In genomic region chr11:121378644-121379043, GRCm38 (mm10) we compare ENCODE assay signal across 29 mouse cellular contexts. TPM values are rescaled to one million over a fixed set of nuclear protein-coding genes. Genes with fewer than 3 reads are reported as not detected.
DNase-seq lines count a peak whose midpoint lies in the region; ATAC-seq and TF ChIP-seq lines count a peak whose summit lies in the region.
"Had no signal": no experiment of that assay in that cellular context is flagged by ENCODE, and none has a peak within 500 bp of the region (broad histone marks: within the 10 kb centered on the region; RNA-seq: fewer than 3 reads in every experiment).

No protein-coding gene starts in this region.

- H3K9ac ChIP-seq in hindbrain, postnatal 0 days (replicated peaks; ENCODE audit: low read length) = no peak overlapping the region
- no peak overlapping the region for H3K9ac ChIP-seq in hindbrain, embryonic 16.5 days (ENCODE audit: low read depth, low read length)
- no peak overlapping the region for H3K9ac ChIP-seq in liver, postnatal 0 days (replicated peaks)
- H3K9ac ChIP-seq: heart, embryonic 13.5 days; hindbrain, embryonic 14.5 days; limb, embryonic 12.5 days; liver, embryonic 12.5 days; neural tube, embryonic 12.5 days had no signal

- no peak overlapping the region for H3K4me2 ChIP-seq in hindbrain, postnatal 0 days (ENCODE audit: low read depth, low read length)
- H3K4me2 ChIP-seq in hindbrain, embryonic 16.5 days (ENCODE audit: low read length) = no peak overlapping the region
- H3K4me2 ChIP-seq in liver, postnatal 0 days (ENCODE audit: low read depth, low read length) = no peak overlapping the region
- H3K4me2 ChIP-seq: heart, embryonic 13.5 days; hindbrain, embryonic 14.5 days; limb, embryonic 12.5 days; liver, embryonic 12.5 days; neural tube, embryonic 12.5 days had no signal

- POLR2A ChIA-PET in Patski (lab: Charles Lee) = no interaction called here

- in situ Hi-C loops in Patski (cut with MboI; ENCODE audit: low pct_unique_long_range_greater_than_20kb) = no loop called here

- intact Hi-C loops in gastrocnemius, postnatal 14 days (cut with DNase I; ENCODE audit: low total_unique reads) = no loop called here

- no peak overlapping the region for H3K4me3 ChIP-seq in hindbrain, postnatal 0 days (ENCODE audit: low read length)
- H3K4me3 ChIP-seq in hindbrain, embryonic 16.5 days (ENCODE audit: low read length) = no peak overlapping the region
- no peak overlapping the region for H3K4me3 ChIP-seq in liver, postnatal 0 days (ENCODE audit: low read depth, low read length)
- H3K4me3 ChIP-seq: heart, embryonic 13.5 days; limb, embryonic 12.5 days; liver, embryonic 12.5 days; myocyte; neural tube, embryonic 12.5 days had no signal

- no peak for TF ChIP-seq EP300 in liver, postnatal 0 days (IDR thresholded peaks at IDR 0.05; ENCODE audit: low read depth)

- no peaks in the 10 kb centered on the region for H3K9me3 ChIP-seq in hindbrain, postnatal 0 days (ENCODE audit: low read length)
- no peaks in the 10 kb centered on the region for H3K9me3 ChIP-seq in hindbrain, embryonic 16.5 days (ENCODE audit: control insufficient read depth, low read length)
- H3K9me3 ChIP-seq in liver, postnatal 0 days (ENCODE audit: low read length) = no peaks in the 10 kb centered on the region
- H3K9me3 ChIP-seq: heart, embryonic 13.5 days; limb, embryonic 12.5 days; neural tube, embryonic 12.5 days had no signal

- no peak for DNase-seq in hindbrain, postnatal 0 days (ENCODE audit: low spot score)
- DNase-seq in liver, postnatal 0 days = no peak
- no peak for DNase-seq in liver
- DNase-seq in Patski (ENCODE audit: low read depth, low spot score) = no peak
- DNase-seq in gastrocnemius, postnatal 14 days = no peak
- no peak for DNase-seq in urinary bladder, postnatal 4 days (ENCODE audit: low spot score in 2 of 2)
- DNase-seq: adrenal gland, postnatal 10 days; cerebellum, adult 11 months; cerebellum, adult 9-10 months; cerebellum, postnatal 36 days; heart, postnatal 10 days; kidney, adult 18-20 months; kidney, postnatal 4 days; lung, adult 2 months; lung, postnatal 10 days; right cerebral cortex, adult 18-20 months; spleen, adult 18-20 months; thymus, adult 18-20 months; thymus, postnatal 36 days had no signal

- H3K27me3 ChIP-seq in hindbrain, postnatal 0 days (ENCODE audit: insufficient read depth, low read length) = no peaks in the 10 kb centered on the region
- no peaks in the 10 kb centered on the region for H3K27me3 ChIP-seq in hindbrain, embryonic 16.5 days (replicated peaks; ENCODE audit: control insufficient read depth, insufficient read depth, low read length)
- H3K27me3 ChIP-seq in liver, postnatal 0 days (ENCODE audit: insufficient read depth, low read length) = no peaks in the 10 kb centered on the region
- H3K27me3 ChIP-seq in Patski = peaks cover 3% of the 10 kb centered on the region
- H3K27me3 ChIP-seq: heart, embryonic 13.5 days; limb, embryonic 12.5 days; neural tube, embryonic 12.5 days had no signal

- no peaks in the 10 kb centered on the region for H3K36me3 ChIP-seq in hindbrain, postnatal 0 days (ENCODE audit: insufficient read depth, low read length)
- no peaks in the 10 kb centered on the region for H3K36me3 ChIP-seq in hindbrain, embryonic 16.5 days (ENCODE audit: control insufficient read depth, insufficient read depth, low read length)
- H3K36me3 ChIP-seq in liver, postnatal 0 days (replicated peaks; ENCODE audit: insufficient read depth, low read length) = no peaks in the 10 kb centered on the region
- H3K36me3 ChIP-seq: heart, embryonic 13.5 days; limb, embryonic 12.5 days; liver, embryonic 12.5 days; neural tube, embryonic 12.5 days had no signal

- CTCF ChIA-PET in Patski (lab: Charles Lee) = no interaction called here

- H3K27ac ChIP-seq in hindbrain, postnatal 0 days = no peak overlapping the region
- H3K27ac ChIP-seq in hindbrain, embryonic 16.5 days (ENCODE audit: low read depth, low read length) = no peak overlapping the region
- H3K27ac ChIP-seq in liver, postnatal 0 days (ENCODE audit: low read depth) = no peak overlapping the region
- H3K27ac ChIP-seq: heart, embryonic 13.5 days; hindbrain, embryonic 14.5 days; limb, embryonic 12.5 days; liver, embryonic 12.5 days; macrophage; neural tube, embryonic 12.5 days had no signal

- TF ChIP-seq CTCF in hindbrain, postnatal 0 days (IDR thresholded peaks at IDR 0.05; ENCODE audit: low read depth) = 0 out of 2 replicates have a peak, but pooled peaks have one; percentile 12
- TF ChIP-seq CTCF in liver, postnatal 0 days (IDR thresholded peaks at IDR 0.05; ENCODE audit: low read depth) = peak; percentile 37; the same call in 1 of the 2 replicates
- TF ChIP-seq CTCF in Patski (IDR thresholded peaks at IDR 0.05) = peak; percentile 38

- ATAC-seq in hindbrain, postnatal 0 days = no peak
- no peak for ATAC-seq in hindbrain, embryonic 16.5 days
- no peak for ATAC-seq in liver, postnatal 0 days
- ATAC-seq in Patski = no peak
- ATAC-seq: forebrain, embryonic 16.5 days; liver, embryonic 12.5 days; midbrain, embryonic 16.5 days had no signal

- no peaks in the 10 kb centered on the region for H3K4me1 ChIP-seq in hindbrain, postnatal 0 days (ENCODE audit: insufficient read depth, low read length)
- no peaks in the 10 kb centered on the region for H3K4me1 ChIP-seq in hindbrain, embryonic 16.5 days (ENCODE audit: control insufficient read depth, insufficient read depth, low read depth, low read length)
- no peaks in the 10 kb centered on the region for H3K4me1 ChIP-seq in liver, postnatal 0 days (ENCODE audit: insufficient read depth)
- H3K4me1 ChIP-seq: heart, embryonic 13.5 days; limb, embryonic 12.5 days; liver, embryonic 12.5 days; neural tube, embryonic 12.5 days had no signal

RNA-seq across cellular contexts. Expression of gene Rab40b, which starts 9.4 kb away (rescaled TPM):
- 7.6 and 11.4 TPM in 2 replicates for total RNA-seq in hindbrain, postnatal 0 days (2014; rRNA removed)
- 8.9 and 9.9 TPM in 2 replicates for polyA plus RNA-seq in hindbrain, postnatal 0 days (2015; fragmentation: Nextera tagmentation; extraction: Ambion mirVana)
- 13.6 and 14.1 TPM in 2 replicates for polyA plus RNA-seq in hindbrain, embryonic 16.5 days (2015; fragmentation: Nextera tagmentation; extraction: Ambion mirVana)
- 0.58 and 0.60 TPM in 2 replicates for polyA plus RNA-seq in liver, postnatal 0 days (2015; fragmentation: Nextera tagmentation; extraction: Ambion mirVana)
- polyA plus RNA-seq in Patski (2021) = 0.55 TPM
- total RNA-seq in gastrocnemius, postnatal 14 days (2021) = 10 to 100 TPM; 14.7 to 20.5 TPM
- polyA plus RNA-seq: macrophage had no signal

RNA-seq across cellular contexts. Expression of gene Wdr45b, which starts 24.4 kb away (rescaled TPM):
- 77.9 and 78.0 TPM in 2 replicates for total RNA-seq in hindbrain, postnatal 0 days (2014; rRNA removed)
- 84.9 and 88.7 TPM in 2 replicates for polyA plus RNA-seq in hindbrain, postnatal 0 days (2015; fragmentation: Nextera tagmentation; extraction: Ambion mirVana)
- polyA plus RNA-seq in hindbrain, embryonic 16.5 days (2015; fragmentation: Nextera tagmentation; extraction: Ambion mirVana) = 87.3 and 90.0 TPM in 2 replicates
- polyA plus RNA-seq in liver, postnatal 0 days (2015; fragmentation: Nextera tagmentation; extraction: Ambion mirVana) = 16.6 and 16.7 TPM in 2 replicates
- polyA plus RNA-seq in Patski (2021) = 74.1 TPM
- total RNA-seq in gastrocnemius, postnatal 14 days (2021) = 10 to 100 TPM; 26.1 to 31.5 TPM

RNA-seq across cellular contexts. Expression of gene Fn3krp, which starts 42.6 kb away (rescaled TPM):
- 21.4 and 25.2 TPM in 2 replicates for total RNA-seq in hindbrain, postnatal 0 days (2014; rRNA removed)
- 8.4 and 8.6 TPM in 2 replicates for polyA plus RNA-seq in hindbrain, postnatal 0 days (2015; fragmentation: Nextera tagmentation; extraction: Ambion mirVana)
- 8.3 and 12.2 TPM in 2 replicates for polyA plus RNA-seq in hindbrain, embryonic 16.5 days (2015; fragmentation: Nextera tagmentation; extraction: Ambion mirVana)
- 12.2 and 14.6 TPM in 2 replicates for polyA plus RNA-seq in liver, postnatal 0 days (2015; fragmentation: Nextera tagmentation; extraction: Ambion mirVana)
- polyA plus RNA-seq in Patski (2021) = 13.3 TPM
- 1 to 10 TPM; 4.4 to 5.1 TPM for total RNA-seq in gastrocnemius, postnatal 14 days (2021)

RNA-seq across cellular contexts. Expression of gene Fn3k, which starts 56.1 kb away (rescaled TPM):
- 4.5 and 13.4 TPM in 2 replicates for total RNA-seq in hindbrain, postnatal 0 days (2014; rRNA removed)
- polyA plus RNA-seq in hindbrain, postnatal 0 days (2015; fragmentation: Nextera tagmentation; extraction: Ambion mirVana) = 5.4 and 6.0 TPM in 2 replicates
- polyA plus RNA-seq in hindbrain, embryonic 16.5 days (2015; fragmentation: Nextera tagmentation; extraction: Ambion mirVana) = 7.7 and 7.8 TPM in 2 replicates
- 14.6 and 19.2 TPM in 2 replicates for polyA plus RNA-seq in liver, postnatal 0 days (2015; fragmentation: Nextera tagmentation; extraction: Ambion mirVana)
- polyA plus RNA-seq in Patski (2021) = 5.5 TPM
- 1 to 10 TPM; 6.7 to 7.8 TPM for total RNA-seq in gastrocnemius, postnatal 14 days (2021)
